Mouse (Mus musculus) C2C12 (cell line): ENCODE measurements at regions not wholly inside any gene's neighbourhood (a gene's known extent, or its start where the extent isn't known, plus 50 kb on each side); places are given as distances from the start of the nearest gene placed in this dataset.

Source experiments
- CEBPB ChIP-seq: IDR thresholded peaks from one replicate; pipeline ENCODE4 v1.6.1; 2011; ENCODE audit warnings: low read depth, mild to moderate bottlenecking, control low read depth, moderate library complexity
- CTCF ChIP-seq: IDR thresholded peaks from one replicate; pipeline ENCODE4 v1.5.1; 2011; ENCODE audit not compliant: control insufficient read depth, insufficient read depth, insufficient read length
- MAX ChIP-seq: IDR thresholded peaks from one replicate; pipeline ENCODE4 v1.6.1; 2011; ENCODE audit warnings: mild to moderate bottlenecking, control low read depth
- MYOD1 ChIP-seq: IDR thresholded peaks from one replicate; pipeline ENCODE4 v1.6.1; 2011; ENCODE audit warnings: low read depth; ENCODE audit not compliant: control insufficient read depth, insufficient read length
- MYOG ChIP-seq: IDR thresholded peaks from one replicate; pipeline ENCODE4 v1.6.1; 2011; ENCODE audit not compliant: control insufficient read depth, insufficient read length; ENCODE audit errors: extremely low read depth

DNA sequence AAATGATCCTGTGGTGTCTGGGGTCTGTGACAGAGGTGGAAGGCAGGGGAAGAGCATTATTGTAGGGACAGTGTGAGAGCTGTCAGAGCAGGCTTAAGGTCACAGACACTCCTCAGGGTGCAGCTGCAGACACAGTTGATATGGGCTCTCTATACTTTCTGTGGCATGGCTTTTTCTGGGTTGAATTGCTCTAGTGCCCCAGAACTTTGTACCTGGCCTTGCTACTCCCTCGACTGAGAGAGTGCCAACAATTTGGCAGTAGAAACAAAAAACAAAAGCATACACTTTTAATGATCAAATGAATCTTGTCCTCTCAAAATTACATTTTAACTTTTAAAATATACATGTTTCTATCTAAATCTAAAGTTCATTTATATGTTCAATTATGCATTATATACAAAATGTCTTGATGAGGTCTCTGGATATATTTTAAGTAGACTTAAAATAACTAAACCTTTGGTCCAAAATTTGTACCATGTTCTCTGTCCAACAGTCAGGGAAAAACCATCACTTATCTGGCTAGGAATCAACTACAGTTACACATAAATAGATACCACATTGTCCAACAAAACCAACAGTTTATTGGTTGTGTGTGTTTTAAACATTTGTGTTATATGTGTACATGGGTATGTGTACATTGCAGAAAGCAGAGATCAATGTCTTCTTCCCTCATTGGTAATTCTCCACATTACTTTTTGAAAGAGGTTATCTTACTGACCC lies 508.3 kb upstream of the Arpp21 start:
- TF ChIP-seq CTCF = no peak
- no peak for TF ChIP-seq MYOD1
- TF ChIP-seq MYOG = no peak
- TF ChIP-seq MAX = no peak
- TF ChIP-seq CEBPB = no peak
